Mouse (Mus musculus) bone marrow, adult 2 months (tissue): Measurements from ENCODE around the gene Dnah17.

ENCODE experiments used
- CTCF ChIP-seq: fragments of 200-500 bp; IDR thresholded peaks from 2 replicates; pipeline ENCODE4 v1.5.1; 2011; ENCODE audit warnings: low read length, control low read depth; ENCODE audit not compliant: control insufficient read depth, insufficient read depth
- POLR2A ChIP-seq: fragments of 200-500 bp; IDR thresholded peaks from 2 replicates; pipeline ENCODE4 v1.6.1; 2011; ENCODE audit warnings: low read depth, mild to moderate bottlenecking, control low read depth, low read length, borderline replicate concordance; ENCODE audit not compliant: control insufficient read depth

GRCm38 (mm10) chr11:118136172-118136632 is 5.8 kb upstream of the Dnah17 start:
- TF ChIP-seq POLR2A (no peak), CTCF (no peak)
